Mouse (Mus musculus) gastrocnemius, postnatal 4 days (tissue): Measurements from ENCODE around the gene Ckap2. TPM values are rescaled to one million over a fixed set of nuclear protein-coding genes. Genes with fewer than 3 reads are reported as not detected.
"Not testable (repeated sequence)": the region's sequence is repeated elsewhere in the genome, so short reads cannot be mapped to it uniquely, and the experiment has no call there.

ENCODE experiments used
- DNase-seq, 2 experiments: peaks; one replicate each; pipeline ENCODE4 v3.0.0; 2021 to 2022; ENCODE audit warnings: low spot score in 2 of 2, mixed read lengths in 2 of 2
- total RNA-seq, 2 experiments: library from RNA; stranded (reverse); gene quantifications; 2 replicates each; pipeline ENCODE4 v1.2.3; 2021

Gene Ckap2
- total RNA-seq, 2 experiments from 2014 or later: 15.6 to 16.4 TPM

GRCm38 (mm10) chr8:22149643-22150344, 35.8 kb downstream of the Ckap2 start:
- DNase-seq: no peak

- no peak for DNase-seq
Measured at GRCm38 (mm10) chr8:22148367-22148740, 37.3 kb downstream of the Ckap2 start.

- no peak for DNase-seq
Measured at GRCm38 (mm10) chr8:22147706-22148366, 37.8 kb downstream of the Ckap2 start.

GRCm38 (mm10) chr8:22145831-22146230, 39.8 kb downstream of the Ckap2 start:
- no peak for DNase-seq

GRCm38 (mm10) chr8:22143764-22144491, 41.7 kb downstream of the Ckap2 start:
- DNase-seq: no peak

- DNase-seq: no peak
Measured at GRCm38 (mm10) chr8:22142592-22142991, 43.0 kb downstream of the Ckap2 start.

- no peak for DNase-seq
Measured at GRCm38 (mm10) chr8:22141836-22142385, 43.7 kb downstream of the Ckap2 start.

GRCm38 (mm10) chr8:22136462-22136861, 49.2 kb downstream of the Ckap2 start:
- not testable (repeated sequence) for DNase-seq

GRCm38 (mm10) chr8:22134750-22135135, 50.9 kb downstream of the Ckap2 start:
- no peak for DNase-seq

GRCm38 (mm10) chr8:22134078-22134749, 51.4 kb downstream of the Ckap2 start:
- no peak for DNase-seq

GRCm38 (mm10) chr8:22132062-22132461, 53.6 kb downstream of the Ckap2 start:
- no peak for DNase-seq

GRCm38 (mm10) chr8:22124220-22125152, 61.1 kb downstream of the Ckap2 start, which contains the start of gene Nek5:
Gene Nek5, minus strand, starts transcription at chr8:22125053.
- DNase-seq: peak in 1 of 2 experiments; percentile 13

Other genes starting within 250 kb of the Ckap2 start
- not detected for gene Defb35, start 247.5 kb downstream of the Ckap2 start, total RNA-seq
- gene Defb13, start 239.1 kb downstream of the Ckap2 start, total RNA-seq: not detected
- gene Fam90a1a, start 227.1 kb downstream of the Ckap2 start, total RNA-seq: not detected
- not detected for gene Ccdc70, start 216.0 kb downstream of the Ckap2 start, total RNA-seq
- gene Atp7b, start 125.5 kb downstream of the Ckap2 start, total RNA-seq: under 1 TPM; 0.12 to 0.18 TPM
- gene Alg11, start 125.1 kb downstream of the Ckap2 start, total RNA-seq: 10 to 100 TPM; 12.0 to 14.3 TPM
- not detected for gene Nek5, start 60.8 kb downstream of the Ckap2 start, total RNA-seq
- gene Nek3, start 19.4 kb downstream of the Ckap2 start, total RNA-seq: 1 to 10 TPM; 3.5 to 3.6 TPM
- 10 to 100 TPM; 24.3 to 24.6 TPM for gene Vps36, start 7.0 kb upstream of the Ckap2 start, total RNA-seq
- gene Thsd1, start 41.5 kb upstream of the Ckap2 start, total RNA-seq: 1 to 10 TPM; 8.1 to 8.7 TPM
- gene Tpte, start 97.6 kb upstream of the Ckap2 start, total RNA-seq: not detected
- gene Slc25a15, start 212.8 kb upstream of the Ckap2 start, total RNA-seq: 10 to 100 TPM; 13.7 to 15.8 TPM
- 10 to 100 TPM; 33.6 to 37.0 TPM for gene Mrps31, start 225.5 kb upstream of the Ckap2 start, total RNA-seq